Mouse (Mus musculus) erythroid progenitor cell, adult 5-6 weeks (primary cell): ENCODE measurements around the gene Prok1. TPM values are rescaled to one million over a fixed set of nuclear protein-coding genes. Genes with fewer than 3 reads are reported as not detected.

ENCODE experiments used
- ATAC-seq: replicated peaks from 2 replicates; pipeline ENCODE4 v1.8.0; 2016; ENCODE audit warnings: moderate number of reproducible peaks, mild to moderate bottlenecking, moderate TSS enrichment, inconsistent platforms; ENCODE audit not compliant: poor library complexity, low FRiP score, severe bottlenecking
- total RNA-seq, 2 experiments: library from RNA; stranded (forward) in 1 of 2; stranded (reverse) in 1 of 2; fragments of 150-400 nt in 1 of 2; fragments of 186-747, 209-891 nt in 1 of 2; gene quantifications; 2 replicates each; pipeline versions ENCODE4 v1.2.3 to v1.2.4; 2015 to 2017; ENCODE audit warnings: low replicate concordance in 2 of 2

Prok1 gene
- total RNA-seq, 2 experiments from 2014 or later = not detected

DNA sequence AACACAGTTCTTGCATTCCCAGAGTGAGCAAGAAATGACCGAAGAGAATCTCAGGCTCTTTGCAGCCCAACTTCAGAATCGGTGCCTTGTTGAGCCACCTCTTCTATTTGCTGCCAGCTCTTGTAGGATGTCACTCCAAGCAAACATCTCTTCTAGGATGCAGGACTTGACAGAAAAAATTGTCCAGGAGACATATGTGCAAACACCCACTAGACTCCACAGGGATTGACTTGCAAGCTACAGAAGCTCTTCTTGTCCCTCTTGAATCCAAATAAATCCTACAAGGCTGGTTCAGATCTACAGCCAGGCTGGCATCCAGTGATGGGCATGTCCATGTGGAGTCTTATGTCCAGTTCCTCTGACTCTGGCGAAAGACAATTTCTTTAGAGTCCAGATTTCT, 35.1 kb downstream of the Prok1 start:
- ATAC-seq = no peak

DNA sequence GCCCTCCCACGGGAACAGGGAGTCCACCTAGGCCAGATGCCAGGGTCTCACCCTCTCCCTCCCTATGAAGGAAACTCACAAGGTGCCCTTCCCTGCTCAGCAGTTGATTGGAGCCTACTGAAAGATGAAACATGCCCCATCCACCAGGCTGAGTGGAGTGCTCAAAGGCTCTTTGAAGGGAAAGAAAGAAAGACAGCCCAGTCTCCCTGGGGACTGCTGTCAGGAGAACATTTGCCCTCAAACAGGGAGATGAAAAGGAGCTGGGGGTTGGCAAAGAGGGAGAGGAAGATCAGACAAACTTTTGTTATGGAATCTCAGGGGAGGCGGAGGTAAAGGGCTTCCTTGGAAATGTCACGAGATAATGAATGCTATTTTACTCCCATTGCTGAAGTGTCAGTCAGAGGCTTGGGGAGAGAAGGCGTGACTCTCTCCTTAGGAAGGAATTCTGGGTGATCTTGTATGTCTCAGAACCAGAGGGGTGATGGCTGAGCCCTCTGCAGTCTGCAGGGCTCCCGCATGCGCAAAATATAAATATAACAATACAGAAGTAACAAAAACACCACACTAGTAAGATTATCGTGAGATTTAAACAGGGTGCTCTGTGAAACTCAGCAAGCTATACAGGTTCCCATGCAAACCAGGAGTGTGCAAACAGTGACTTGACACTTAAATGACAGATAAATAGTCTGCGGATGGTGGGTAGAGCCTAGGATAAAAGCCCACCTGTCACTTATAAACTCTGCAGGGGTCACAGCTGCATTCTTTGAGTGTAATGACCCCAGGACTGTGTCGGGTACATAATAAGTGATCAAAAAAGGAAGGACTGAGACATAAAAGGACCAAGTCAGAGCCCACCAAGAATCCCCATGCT, 38.0 kb downstream of the Prok1 start:
- no peak for ATAC-seq

DNA sequence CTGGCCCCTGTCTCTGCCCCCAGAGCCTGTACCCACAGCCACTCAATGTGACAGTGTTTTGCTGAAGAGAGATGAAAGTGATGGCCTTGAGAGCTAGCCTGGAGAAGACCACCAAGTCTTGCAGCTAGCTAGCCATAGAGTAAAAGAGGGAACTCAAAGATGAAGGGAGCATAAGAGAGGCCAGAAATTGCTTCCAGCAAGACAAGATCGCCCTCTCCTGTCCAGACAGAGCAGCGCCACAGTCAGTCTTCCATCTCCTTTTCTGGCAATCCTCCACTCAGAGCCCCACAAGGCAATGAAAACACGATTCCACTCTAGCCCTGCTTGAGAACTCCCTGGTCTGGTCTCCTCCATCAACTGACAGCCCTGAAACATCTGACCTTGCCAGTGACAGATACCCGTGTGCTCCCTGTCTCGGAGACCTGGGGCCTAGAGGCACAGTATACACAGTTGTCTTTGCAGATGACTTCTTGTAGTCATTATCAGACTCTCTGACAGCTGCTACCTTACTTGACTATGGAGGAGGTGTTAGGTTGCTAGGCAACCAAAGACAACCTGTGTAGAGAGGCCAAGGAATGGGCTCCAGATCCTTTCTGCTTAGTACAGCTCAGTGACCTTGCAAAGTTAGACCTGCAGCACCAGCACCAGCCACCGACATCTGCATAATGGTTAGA, 51.1 kb downstream of the Prok1 start:
- no peak for ATAC-seq

- ATAC-seq = no peak
These were observed 52.5 kb downstream of the Prok1 start for GRCm38 (mm10) chr3:107187022-107187421.

GRCm38 (mm10) chr3:107185597-107185996, 53.9 kb downstream of the Prok1 start:
- no peak for ATAC-seq

- no peak for ATAC-seq
These were observed 56.3 kb downstream of the Prok1 start for GRCm38 (mm10) chr3:107183178-107183577.

Other genes with a start within 250 kb of the Prok1 start
- 7.5 TPM in 1 of 2 replicates, not detected in the other for gene Kcna3, start 203.5 kb downstream of the Prok1 start, total RNA-seq (2015; ENCODE audit: low replicate concordance)
- not detected in 2 replicates for gene Kcna3, start 203.5 kb downstream of the Prok1 start, total RNA-seq (2017; ENCODE audit: low replicate concordance)
- 2.1 and 2.5 TPM in 2 replicates for gene Kcna2, start 138.6 kb downstream of the Prok1 start, total RNA-seq (2015; ENCODE audit: low replicate concordance)
- 0.61 and 1.5 TPM in 2 replicates for gene Kcna2, start 138.6 kb downstream of the Prok1 start, total RNA-seq (2017; ENCODE audit: low replicate concordance)
- gene Kcna10, start 56.7 kb downstream of the Prok1 start, total RNA-seq (2015; ENCODE audit: low replicate concordance) = not detected in 2 replicates
- not detected in 2 replicates for gene Kcna10, start 56.7 kb downstream of the Prok1 start, total RNA-seq (2017; ENCODE audit: low replicate concordance)
- gene Cym, start 18.0 kb downstream of the Prok1 start, total RNA-seq (2015; ENCODE audit: low replicate concordance) = not detected in 2 replicates
- not detected in 2 replicates for gene Cym, start 18.0 kb downstream of the Prok1 start, total RNA-seq (2017; ENCODE audit: low replicate concordance)
- not detected in 2 replicates for gene A630076J17Rik, start 9.1 kb downstream of the Prok1 start, total RNA-seq (2015; ENCODE audit: low replicate concordance)
- not detected in 2 replicates for gene A630076J17Rik, start 9.1 kb downstream of the Prok1 start, total RNA-seq (2017; ENCODE audit: low replicate concordance)
- gene Lamtor5, start 39.2 kb upstream of the Prok1 start, total RNA-seq (2015; ENCODE audit: low replicate concordance) = 57.0 and 58.4 TPM in 2 replicates
- gene Lamtor5, start 39.2 kb upstream of the Prok1 start, total RNA-seq (2017; ENCODE audit: low replicate concordance) = 10.3 and 20.0 TPM in 2 replicates
- 1.4 TPM in 1 of 2 replicates, not detected in the other for gene Slc16a4, start 51.5 kb upstream of the Prok1 start, total RNA-seq (2015; ENCODE audit: low replicate concordance)
- gene Slc16a4, start 51.5 kb upstream of the Prok1 start, total RNA-seq (2017; ENCODE audit: low replicate concordance) = 2.1 TPM in 1 of 2 replicates, not detected in the other
- gene Rbm15, start 94.0 kb upstream of the Prok1 start, total RNA-seq (2015; ENCODE audit: low replicate concordance) = 129 and 143 TPM in 2 replicates
- 125 and 143 TPM in 2 replicates for gene Rbm15, start 94.0 kb upstream of the Prok1 start, total RNA-seq (2017; ENCODE audit: low replicate concordance)
- gene Kcnc4, start 219.8 kb upstream of the Prok1 start, total RNA-seq (2015; ENCODE audit: low replicate concordance) = not detected in 2 replicates
- not detected in 2 replicates for gene Kcnc4, start 219.8 kb upstream of the Prok1 start, total RNA-seq (2017; ENCODE audit: low replicate concordance)